Mouse (Mus musculus): ENCODE measurements around the gene Abtb2. TPM values are rescaled to one million over a fixed set of nuclear protein-coding genes. Genes with fewer than 3 reads are reported as not detected.
A peak's percentile ranks its signal among the peaks of the same experiment; 100 is the strongest.

The Abtb2 gene
- total RNA-seq, 2 experiments from 2014 or later: 23.2 to 26.2 TPM

GRCm38 (mm10) chr2:103608947-103609346 is 42.8 kb downstream of the Abtb2 start:
- intact Hi-C loops (cut with DNase I): no loop called here
- DNase-seq (ENCODE audit: low spot score): no peak

DNA sequence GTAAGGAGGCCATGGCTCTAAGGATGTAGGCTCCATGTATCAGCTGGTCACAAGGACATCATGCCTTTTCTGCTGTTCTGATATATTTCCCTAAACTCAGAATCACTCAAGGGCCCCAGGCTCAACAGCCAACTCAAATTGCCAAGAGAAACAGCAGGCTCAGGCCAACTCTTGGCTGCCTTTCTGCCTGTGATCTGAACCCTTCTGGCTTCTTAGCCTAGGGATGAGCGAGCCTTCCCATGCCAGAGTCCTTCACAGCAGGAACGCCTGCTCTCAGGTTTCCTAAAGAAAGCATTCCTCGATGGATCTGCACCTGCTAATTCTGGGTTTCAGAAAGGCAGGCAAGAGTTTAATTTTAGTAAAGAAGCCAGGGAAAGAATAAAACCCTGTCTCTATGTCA is 43.4 kb downstream of the Abtb2 start:
- DNase-seq (ENCODE audit: low spot score): peak; percentile 19
- intact Hi-C loops (cut with DNase I): no loop called here

- intact Hi-C loops (cut with DNase I): no loop called here
- DNase-seq (ENCODE audit: low spot score): no peak
Observed at GRCm38 (mm10) chr2:103610831-103611535, 44.9 kb downstream of the Abtb2 start.

GRCm38 (mm10) chr2:103613865-103614264 is 47.8 kb downstream of the Abtb2 start:
- DNase-seq (ENCODE audit: low spot score): no peak
- intact Hi-C loops (cut with DNase I): no loop called here

DNA sequence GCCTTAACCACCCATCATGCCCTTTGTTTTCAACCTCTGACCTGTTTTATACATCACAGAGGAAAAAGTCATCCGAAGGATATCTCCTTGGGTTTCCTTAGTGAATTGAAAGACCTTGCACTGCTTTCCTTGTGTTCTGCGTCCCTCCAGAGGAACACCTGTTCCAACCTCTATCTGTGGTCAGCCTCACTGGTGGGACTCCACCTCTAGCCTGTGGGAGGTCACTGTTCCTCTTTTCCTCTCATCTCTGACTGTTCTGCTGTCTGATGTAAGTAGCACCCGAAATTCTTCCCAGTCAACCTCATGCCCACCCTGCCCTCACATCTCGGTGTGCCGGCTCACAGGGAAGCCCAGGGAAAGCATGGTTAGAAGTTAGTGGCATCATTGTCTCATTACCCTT is 48.9 kb downstream of the Abtb2 start:
- no peak for DNase-seq (ENCODE audit: low spot score)
- intact Hi-C loops (cut with DNase I): no loop called here

DNA sequence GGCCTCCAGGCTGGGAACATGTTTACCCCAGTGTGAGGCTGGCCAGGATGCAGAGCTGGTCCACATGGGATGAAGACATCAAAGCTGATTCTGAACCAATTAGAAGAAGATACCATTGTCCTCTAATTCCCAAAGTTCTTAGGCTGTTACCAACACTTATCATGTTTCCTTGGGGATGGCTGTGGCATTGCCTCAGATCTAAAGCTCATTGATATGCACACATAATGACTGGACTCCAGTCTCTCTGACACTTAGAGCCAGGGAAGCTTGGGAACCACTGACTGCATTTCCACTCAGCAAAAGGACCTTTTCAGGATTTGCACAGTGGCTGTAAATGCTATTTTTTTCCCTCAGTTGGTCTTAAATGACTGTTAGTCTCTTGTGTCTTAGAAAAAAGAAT is 52.3 kb downstream of the Abtb2 start:
- no peak for DNase-seq (ENCODE audit: low spot score)
- intact Hi-C loops (cut with DNase I): no loop called here

DNA sequence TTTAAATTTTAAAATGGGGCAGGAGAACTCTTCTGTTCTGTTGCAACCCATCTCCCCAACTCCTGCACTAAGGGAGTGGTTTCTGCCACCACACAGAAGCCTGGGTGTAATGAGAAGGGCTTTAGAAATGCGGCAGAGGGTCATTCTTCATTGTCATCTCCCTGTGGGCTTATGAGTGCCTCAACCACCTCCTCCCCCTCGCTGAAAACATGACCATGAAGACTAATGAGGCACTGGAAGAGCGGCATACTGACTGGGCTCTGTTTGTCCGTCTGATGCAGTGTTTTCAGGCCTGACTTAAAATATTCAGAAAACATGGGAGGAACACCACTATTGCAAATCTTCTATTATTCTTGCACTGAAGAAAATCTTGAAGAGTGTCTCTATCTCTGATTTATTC is 56.8 kb downstream of the Abtb2 start:
- intact Hi-C loops (cut with DNase I): no loop called here
- no peak for DNase-seq (ENCODE audit: low spot score)

GRCm38 (mm10) chr2:103625349-103625932 is 59.3 kb downstream of the Abtb2 start:
- DNase-seq (ENCODE audit: low spot score): no peak
- intact Hi-C loops (cut with DNase I): no loop called here

- no peak for DNase-seq (ENCODE audit: low spot score)
- intact Hi-C loops (cut with DNase I): no loop called here
Observed at GRCm38 (mm10) chr2:103627101-103627500, 61.0 kb downstream of the Abtb2 start.

GRCm38 (mm10) chr2:103629956-103630355 is 63.8 kb downstream of the Abtb2 start:
- intact Hi-C loops (cut with DNase I): no loop called here
- no peak for DNase-seq (ENCODE audit: low spot score)

DNA sequence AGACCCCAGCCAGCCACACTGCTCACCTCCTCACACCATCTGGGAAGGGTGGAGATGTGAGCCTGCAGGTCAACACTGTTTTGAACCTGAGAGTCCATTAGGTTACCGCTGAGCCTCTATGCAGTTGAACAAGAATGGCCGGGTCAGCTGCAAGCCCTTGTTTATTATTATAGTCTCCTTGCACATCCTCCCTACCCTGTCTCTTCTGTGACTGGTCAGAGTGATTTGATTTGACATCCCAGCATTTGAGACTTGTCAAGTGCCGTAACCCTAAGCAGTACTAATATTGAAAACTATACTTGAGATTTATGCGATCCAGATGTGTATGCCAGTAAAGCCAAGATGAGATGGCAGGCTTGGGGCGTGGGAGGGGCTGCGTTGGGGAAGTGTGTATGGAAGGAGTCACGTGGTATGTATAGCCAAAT is 65.2 kb downstream of the Abtb2 start:
- intact Hi-C loops (cut with DNase I): no loop called here
- no peak for DNase-seq (ENCODE audit: low spot score)

- intact Hi-C loops (cut with DNase I): no loop called here
- DNase-seq (ENCODE audit: low spot score): no peak
Observed at GRCm38 (mm10) chr2:103632136-103632925, 66.2 kb downstream of the Abtb2 start.

DNA sequence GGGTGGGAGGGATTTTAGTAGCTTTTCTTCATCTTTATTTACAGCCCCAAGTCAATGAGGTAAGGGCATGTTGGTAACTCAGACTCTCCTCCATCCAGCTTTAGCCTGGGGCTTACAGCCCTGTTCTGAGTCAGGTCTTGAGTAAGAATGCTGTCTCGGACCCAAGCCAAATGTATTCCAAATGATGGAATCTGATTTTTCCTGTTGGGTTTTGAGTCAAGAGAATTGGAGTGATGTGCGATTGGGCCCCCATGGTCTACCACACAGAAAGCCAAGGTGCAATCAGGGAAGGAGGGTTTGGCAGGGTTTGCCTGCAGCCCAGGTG is 66.8 kb downstream of the Abtb2 start:
- intact Hi-C loops (cut with DNase I): no loop called here
- DNase-seq (ENCODE audit: low spot score): no peak

DNA sequence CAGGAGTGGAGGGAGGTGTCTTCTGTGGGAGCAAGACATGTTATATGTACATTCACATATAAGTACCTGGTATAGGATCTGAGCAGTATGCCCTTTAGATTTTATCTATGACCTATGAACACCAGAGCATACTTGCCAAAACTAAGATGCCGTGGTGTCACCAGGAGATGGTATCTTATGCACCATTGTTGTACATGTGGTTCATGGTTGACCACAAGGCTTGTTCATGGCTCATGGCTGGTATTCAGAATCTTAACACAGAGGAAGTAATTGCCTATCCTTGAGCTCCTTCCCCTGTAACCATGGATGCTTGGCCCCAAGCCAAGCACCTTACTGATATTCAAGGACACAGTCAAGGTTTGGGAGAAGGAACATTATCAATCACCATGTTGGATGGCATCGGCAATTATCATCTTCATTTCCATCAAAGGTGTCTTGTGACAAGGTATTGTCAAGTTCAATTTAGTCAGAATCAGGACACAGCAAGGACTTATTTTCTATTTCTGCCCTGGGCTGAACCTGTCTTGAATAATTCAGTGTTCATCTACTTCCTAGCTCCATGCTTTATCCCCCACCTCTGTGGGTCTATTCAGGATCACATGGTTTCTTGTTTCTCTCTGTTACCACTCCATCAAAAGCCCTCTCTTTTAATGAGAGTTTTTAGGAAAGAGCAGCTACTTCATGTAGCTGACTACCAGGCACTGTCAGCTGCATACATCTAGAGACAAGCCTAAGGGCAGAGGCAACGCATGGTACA is 69.8 kb downstream of the Abtb2 start:
- no peak for DNase-seq (ENCODE audit: low spot score)
- intact Hi-C loops (cut with DNase I): no loop called here

DNA sequence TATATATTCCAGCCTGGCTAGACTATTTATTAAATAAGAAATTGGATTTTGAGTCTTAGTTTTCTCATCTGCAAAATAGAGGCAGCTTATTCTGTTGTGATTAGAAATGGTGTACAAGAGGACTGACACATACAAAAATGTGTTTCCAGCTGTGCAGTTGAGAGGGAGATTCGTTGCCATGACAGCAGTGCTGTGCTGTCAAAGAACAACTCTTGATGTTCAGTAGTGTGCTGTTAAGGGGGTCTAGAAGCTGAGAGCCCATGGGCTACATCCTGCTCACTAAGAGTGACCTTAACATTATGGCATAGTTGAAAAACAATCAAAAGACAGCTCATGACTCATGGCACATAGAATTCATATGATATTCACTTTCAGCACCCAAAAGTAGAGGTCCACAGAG is 71.3 kb downstream of the Abtb2 start:
- intact Hi-C loops (cut with DNase I): no loop called here
- no peak for DNase-seq (ENCODE audit: low spot score)

DNA sequence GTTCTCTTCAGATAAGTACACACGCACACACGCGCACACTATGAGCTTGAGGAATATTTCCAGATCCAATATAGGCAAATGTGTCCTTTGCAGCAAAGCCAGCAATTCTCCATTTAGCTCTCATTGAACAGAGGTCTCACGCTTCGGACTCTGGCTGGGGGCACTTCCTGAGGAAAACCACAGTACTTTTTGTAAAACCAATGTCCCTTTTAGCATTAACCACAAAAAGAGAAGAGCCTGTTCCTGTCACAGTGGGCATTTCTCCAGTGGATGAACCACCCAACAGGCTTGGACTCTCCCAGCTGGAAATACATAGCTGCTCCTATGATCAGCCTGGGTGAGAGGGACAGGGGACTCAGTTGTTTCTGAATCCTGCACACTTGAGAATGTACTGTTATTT is 71.8 kb downstream of the Abtb2 start:
- no peak for DNase-seq (ENCODE audit: low spot score)
- intact Hi-C loops (cut with DNase I): no loop called here

DNA sequence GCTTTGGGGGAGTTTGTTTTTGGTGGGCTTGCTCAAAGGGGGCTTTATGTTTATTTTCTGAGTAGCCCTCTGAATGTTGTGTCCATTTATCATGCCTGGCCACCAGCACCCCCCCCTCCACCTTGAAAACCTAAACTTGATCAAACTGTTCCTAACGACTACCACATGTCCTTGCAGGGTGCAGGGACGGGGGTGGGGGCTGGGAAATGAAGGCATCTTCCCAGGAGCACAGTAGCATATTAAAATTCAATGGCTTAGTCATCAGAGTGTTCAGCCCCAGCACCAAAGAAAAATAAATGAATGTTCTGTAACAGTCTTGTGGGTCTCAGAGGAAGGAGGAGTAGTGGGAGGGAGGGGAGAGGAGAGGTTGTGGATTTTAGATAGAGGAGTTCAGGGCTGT is 73.6 kb downstream of the Abtb2 start:
- intact Hi-C loops (cut with DNase I): loop anchor here (5.0 kb wide), 1 partner anchor 48 kb away; no protein-coding TSS in a partner anchor
- DNase-seq (ENCODE audit: low spot score): no peak

GRCm38 (mm10) chr2:103640861-103641260 is 74.8 kb downstream of the Abtb2 start:
- intact Hi-C loops (cut with DNase I): loop anchor here (5.0 kb wide), 1 partner anchor 46 kb away; no protein-coding TSS in a partner anchor

DNA sequence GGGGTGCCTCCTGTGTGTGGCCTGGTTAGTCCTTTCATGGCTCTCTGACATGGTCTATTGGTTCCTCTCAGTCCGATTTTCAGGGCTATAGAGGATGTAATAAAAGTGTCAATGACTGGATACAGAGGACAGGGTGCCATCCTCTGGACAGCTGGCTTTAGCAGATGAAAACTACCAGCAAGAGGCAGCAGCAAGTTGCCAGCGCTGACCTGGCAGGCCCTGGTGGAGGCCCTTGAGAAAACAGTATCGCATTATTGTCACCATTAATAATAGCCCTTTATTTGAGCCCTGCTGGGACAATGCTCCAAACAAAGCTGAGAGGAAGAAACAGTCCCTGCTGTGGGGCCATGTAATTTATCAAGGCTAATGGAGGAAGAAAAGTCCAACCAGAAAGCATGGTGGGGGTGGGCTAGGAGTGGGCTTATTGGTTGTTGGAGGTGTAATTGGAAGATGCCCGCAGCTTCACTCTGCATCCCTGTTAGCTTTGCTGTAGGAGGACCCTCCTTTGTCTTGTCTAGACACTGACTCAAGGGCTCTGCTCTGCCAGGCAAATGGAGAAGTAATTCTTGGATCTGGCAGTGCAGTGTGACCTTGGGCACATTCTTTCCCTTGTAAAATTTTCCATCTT is 77.6 kb downstream of the Abtb2 start:
- no peak for DNase-seq (ENCODE audit: low spot score)
- intact Hi-C loops (cut with DNase I): loop anchor here (5.0 kb wide), 1 partner anchor 44 kb away; no protein-coding TSS in a partner anchor

More at GRCm38 (mm10) chr2:103640861-103641260, 74.8 kb downstream of the Abtb2 start:
- DNase-seq (ENCODE audit: low spot score): no peak

DNA sequence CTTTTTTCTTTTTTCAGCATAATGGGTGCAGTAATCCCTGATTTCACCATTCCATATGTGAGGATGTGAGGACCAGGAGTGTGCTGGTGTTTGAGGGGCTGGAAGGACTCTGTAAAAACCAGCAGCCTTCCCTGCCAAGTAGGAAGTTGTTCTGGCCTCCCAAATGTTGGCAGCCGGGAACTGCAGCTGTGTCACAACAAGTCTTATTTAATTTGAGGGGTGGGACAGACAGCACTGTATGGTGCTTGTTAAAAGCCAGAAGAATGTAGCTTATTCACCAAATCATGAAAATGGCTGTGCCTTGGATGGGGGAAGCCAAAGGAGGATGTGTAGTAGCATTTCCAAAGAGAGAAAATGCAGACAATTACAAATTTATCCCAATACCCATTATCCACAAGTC is 78.3 kb downstream of the Abtb2 start:
- intact Hi-C loops (cut with DNase I): loop anchor here (5.0 kb wide), 1 partner anchor 43 kb away; no protein-coding TSS in a partner anchor
- DNase-seq (ENCODE audit: low spot score): no peak
